Mouse (Mus musculus) liver, postnatal 0 days (tissue): Measurements from ENCODE around the gene Ift122.

Experiments
- CTCF ChIP-seq: sonication (generic); IDR thresholded peaks from 2 replicates; pipeline ENCODE4 v1.5.1; 2016; ENCODE audit warnings: antibody characterized with exemption, low read depth
- EP300 ChIP-seq: IDR thresholded peaks from 2 replicates; pipeline ENCODE4 v1.6.1; 2016; ENCODE audit warnings: antibody characterized with exemption, low read depth, mild to moderate bottlenecking

- TF ChIP-seq CTCF = peak; percentile 79
- no peak for TF ChIP-seq EP300
Measured at GRCm38 (mm10) chr6:115803541-115804382, 49.5 kb upstream of the Ift122 start.
